Mouse (Mus musculus) G1E (cell line): Measurements from ENCODE around the gene Camk1.

Source experiments
- CTCF ChIP-seq: IDR thresholded peaks from 2 replicates; pipeline ENCODE4 v1.5.1; 2012; ENCODE audit warnings: low read depth, low read length, inconsistent platforms, mixed read lengths
- GATA1 ChIP-seq: IDR thresholded peaks from 2 replicates; pipeline ENCODE4 v1.6.1; 2012; ENCODE audit warnings: borderline replicate concordance, low read length, inconsistent platforms, mixed read lengths
- POLR2AphosphoS5 ChIP-seq: IDR thresholded peaks from 2 replicates; pipeline ENCODE4 v1.6.1; 2012; ENCODE audit warnings: low read depth, low read length, inconsistent platforms; ENCODE audit not compliant: insufficient replicate concordance
- TAL1 ChIP-seq: conservative IDR thresholded peaks from 2 replicates; pipeline ENCODE4 v1.6.1; 2012; ENCODE audit warnings: low read depth, low read length, inconsistent platforms, mixed read lengths

DNA sequence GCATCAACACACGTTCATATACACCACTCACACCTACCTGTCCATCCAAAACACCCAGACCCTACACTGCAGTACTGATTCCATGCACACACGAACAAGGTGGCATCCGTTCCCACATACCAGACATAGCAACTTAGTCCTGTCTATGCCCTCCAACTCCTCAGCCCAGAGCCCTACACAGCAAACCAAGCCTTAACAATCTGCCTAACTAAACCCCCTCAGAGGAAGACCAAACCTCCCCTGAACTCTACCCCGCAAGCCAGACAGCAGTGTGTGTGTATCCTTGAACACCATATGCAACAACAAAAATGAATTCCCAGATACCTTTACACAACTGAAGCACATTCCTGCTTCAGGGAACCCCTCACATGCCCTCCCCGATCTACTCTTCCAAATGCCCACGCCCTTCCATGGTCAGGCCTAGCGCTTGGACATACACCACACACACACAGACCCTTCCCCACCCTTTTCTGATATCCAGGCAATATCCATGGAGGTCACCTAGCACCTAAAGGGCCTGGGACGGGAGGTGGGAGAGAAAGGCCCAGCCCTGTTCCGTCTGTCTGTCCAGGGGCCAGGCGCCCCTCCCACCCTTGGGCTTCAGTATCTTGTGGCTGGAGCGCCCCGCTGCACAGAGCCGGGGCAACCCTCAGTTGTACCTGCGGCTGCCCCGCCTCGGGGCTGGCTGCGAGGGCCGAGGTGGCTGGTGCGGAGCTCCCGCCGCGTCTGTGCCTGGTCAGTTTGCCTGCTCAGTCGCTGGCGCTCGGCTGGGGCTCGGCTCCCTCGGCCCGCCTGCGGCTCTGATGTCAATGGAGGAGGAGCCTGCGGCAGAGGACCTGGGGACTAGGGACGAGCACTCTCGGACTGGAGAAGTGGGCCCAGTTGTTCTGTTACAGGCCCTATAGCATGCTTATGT lies at the start of gene Camk1:
- TF ChIP-seq CTCF = no peak
- no peak for TF ChIP-seq GATA1
- no peak for TF ChIP-seq TAL1
- TF ChIP-seq POLR2AphosphoS5 = no peak
